Comparison of ENCODE assay signal across 8 mouse cellular contexts in genomic region chr19:5849843-5850527, GRCm38 (mm10). TPM values are rescaled to one million over a fixed set of nuclear protein-coding genes. Genes with fewer than 3 reads are reported as not detected.
DNase-seq lines count a peak whose midpoint lies in the region; ATAC-seq and TF ChIP-seq lines count a peak whose summit lies in the region.

No protein-coding gene starts in this region.

- no peak overlapping the region for H3K27ac ChIP-seq in forebrain, embryonic 15.5 days (replicated peaks)
- peak overlapping the region; percentile 100 for H3K27ac ChIP-seq in layer of hippocampus, adult 2 months
- peak overlapping the region; percentile 23; the same call in 1 of the 2 replicates for H3K27ac ChIP-seq in neural tube, embryonic 15.5 days (replicated peaks)

- no peaks in the 10 kb centered on the region for H3K27me3 ChIP-seq in forebrain, embryonic 15.5 days
- no peaks in the 10 kb centered on the region for H3K27me3 ChIP-seq in neural tube, embryonic 15.5 days (replicated peaks)

- intact Hi-C loops in heart, postnatal 25 days (cut with DNase I): loop anchor here (1.0 to 5.0 kb wide), 3 partner anchors 29 to 123 kb away; partner anchors contain the start of genes Ehbp1l1 and Fam89b

- no peak overlapping the region for H3K4me2 ChIP-seq in forebrain, embryonic 15.5 days (replicated peaks)
- peak overlapping the region; percentile 26 for H3K4me2 ChIP-seq in neural tube, embryonic 15.5 days

- no peaks in the 10 kb centered on the region for H3K9me3 ChIP-seq in forebrain, embryonic 15.5 days
- no peaks in the 10 kb centered on the region for H3K9me3 ChIP-seq in neural tube, embryonic 15.5 days (replicated peaks)

- ATAC-seq in forebrain, embryonic 15.5 days (replicated peaks): peak; percentile 17; the same call in 1 of the 2 replicates
- ATAC-seq in neural tube, embryonic 15.5 days (ENCODE audit: low FRiP score): no peak

- H3K4me1 ChIP-seq in forebrain, embryonic 15.5 days: peaks cover 54% of the 10 kb centered on the region
- peaks cover 29% of the 10 kb centered on the region for H3K4me1 ChIP-seq in lung, adult 2 months (ENCODE audit: control insufficient read depth, insufficient read depth, low read length)
- peaks cover 52% of the 10 kb centered on the region for H3K4me1 ChIP-seq in neural tube, embryonic 15.5 days

- WGBS in forebrain, embryonic 15.5 days: 33% methylated on average over 11 of the region's 11 CpGs
- 13% methylated on average over 11 of the region's 11 CpGs for WGBS in lung, adult 2 months
- 33% methylated on average over 11 of the region's 11 CpGs for WGBS in neural tube, embryonic 15.5 days

- peak; percentile 95 for DNase-seq in ES-CJ7 (ENCODE audit: low read depth, low spot score)
- peak; percentile 92 for DNase-seq in cerebellum, adult 11-12 months
- peak; percentile 93 for DNase-seq in heart, postnatal 25 days (ENCODE audit: low spot score)
- peak; percentile 91 to 93 for DNase-seq in layer of hippocampus, adult 2 months (ENCODE audit: low spot score in 2 of 2)
- peak; percentile 96 for DNase-seq in lung, adult 2 months
- peak; percentile 83 for DNase-seq in testis, postnatal 14 days (ENCODE audit: low spot score)

- H3K9ac ChIP-seq in forebrain, embryonic 15.5 days (replicated peaks): no peak overlapping the region
- no peak overlapping the region for H3K9ac ChIP-seq in neural tube, embryonic 15.5 days (replicated peaks)

- H3K4me3 ChIP-seq in forebrain, embryonic 15.5 days: no peak overlapping the region
- H3K4me3 ChIP-seq in layer of hippocampus, adult 2 months: peak overlapping the region; percentile 28; the same call in 1 of the 2 replicates
- H3K4me3 ChIP-seq in lung, adult 2 months (replicated peaks; ENCODE audit: extremely low read depth, low read depth, low read length): no peak overlapping the region
- no peak overlapping the region for H3K4me3 ChIP-seq in neural tube, embryonic 15.5 days (replicated peaks)

- 0 out of 2 replicates have a peak, but pooled peaks cover under 1% of the 10 kb centered on the region for H3K36me3 ChIP-seq in forebrain, embryonic 15.5 days
- H3K36me3 ChIP-seq in neural tube, embryonic 15.5 days: peaks cover 12% of the 10 kb centered on the region; the same call in 1 of the 2 replicates

- peak; percentile 49; the same call in 1 of the 2 replicates for TF ChIP-seq POLR2A in lung, adult 2 months (IDR thresholded peaks at IDR 0.05; ENCODE audit: borderline replicate concordance, extremely low read depth, low read depth, low read length)

- TF ChIP-seq CTCF in layer of hippocampus, adult 2 months (conservative IDR thresholded peaks at IDR 0.05): peak; percentile 98
- peak; percentile 88 for TF ChIP-seq CTCF in lung, adult 2 months (IDR thresholded peaks at IDR 0.05; ENCODE audit: insufficient read depth, low read length)

RNA-seq across cellular contexts. Expression of gene Frmd8, which starts 25.1 kb away (rescaled TPM):
- polyA plus RNA-seq in forebrain, embryonic 15.5 days (2015; fragmentation: Nextera tagmentation; extraction: Ambion mirVana): 19.5 and 23.3 TPM in 2 replicates
- 10 to 100 TPM in 1 of 2 experiments, 1 to 10 TPM in 1; 8.9 to 11.1 TPM for total RNA-seq in heart, postnatal 25 days (2021)
- 10 to 100 TPM in 1 of 2 experiments, 1 to 10 TPM in 1; 9.5 to 10.6 TPM for total RNA-seq in layer of hippocampus, adult 2 months (2021)
- 32.1 and 37.8 TPM in 2 replicates for polyA plus RNA-seq in lung, adult 2 months (2012; rRNA removed)
- polyA plus RNA-seq in neural tube, embryonic 15.5 days (2015; fragmentation: Nextera tagmentation; extraction: Ambion mirVana): 13.8 and 23.4 TPM in 2 replicates

RNA-seq across cellular contexts. Expression of gene Slc25a45, which starts 27.6 kb away (rescaled TPM):
- 1.2 and 1.7 TPM in 2 replicates for polyA plus RNA-seq in forebrain, embryonic 15.5 days (2015; fragmentation: Nextera tagmentation; extraction: Ambion mirVana)
- 1 to 10 TPM; 3.5 to 4.1 TPM for total RNA-seq in heart, postnatal 25 days (2021)
- total RNA-seq in layer of hippocampus, adult 2 months (2021): 1 to 10 TPM; 3.5 to 3.6 TPM
- 24.5 and 26.0 TPM in 2 replicates for polyA plus RNA-seq in lung, adult 2 months (2012; rRNA removed)
- polyA plus RNA-seq in neural tube, embryonic 15.5 days (2015; fragmentation: Nextera tagmentation; extraction: Ambion mirVana): 2.0 and 3.9 TPM in 2 replicates

RNA-seq across cellular contexts. Expression of gene Tigd3, which starts 44.0 kb away (rescaled TPM):
- 12.9 and 14.3 TPM in 2 replicates for polyA plus RNA-seq in forebrain, embryonic 15.5 days (2015; fragmentation: Nextera tagmentation; extraction: Ambion mirVana)
- under 1 TPM; 0.22 to 0.68 TPM for total RNA-seq in heart, postnatal 25 days (2021)
- 1 to 10 TPM; 2.5 to 3.2 TPM for total RNA-seq in layer of hippocampus, adult 2 months (2021)
- 1.1 and 1.2 TPM in 2 replicates for polyA plus RNA-seq in lung, adult 2 months (2012; rRNA removed)
- polyA plus RNA-seq in neural tube, embryonic 15.5 days (2015; fragmentation: Nextera tagmentation; extraction: Ambion mirVana): 8.9 and 10.0 TPM in 2 replicates
